Mouse (Mus musculus): ENCODE data around the gene Asb7.

Asb7 gene

DNA sequence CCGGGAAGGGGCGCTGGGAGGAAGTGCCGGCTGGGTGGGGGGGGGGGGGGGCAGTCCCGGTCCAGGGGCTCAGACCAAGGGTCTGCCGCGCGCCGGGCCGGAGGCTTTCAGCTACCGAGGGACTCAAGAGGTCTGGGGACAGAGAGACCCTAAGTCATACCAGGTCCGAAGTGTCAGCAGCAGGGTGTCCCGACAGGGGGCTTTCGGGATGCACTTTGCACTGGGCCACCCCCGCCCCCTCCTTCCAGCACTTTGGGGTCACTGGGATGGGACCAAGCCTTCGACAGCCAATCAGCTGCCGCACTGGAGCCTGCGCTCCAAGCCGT is at the start of gene Asb7:
Gene Asb7 (minus strand): TSS at position 303 of the 326 bp plus-strand sequence.
- DNase-seq (ENCODE audit: low spot score in 2 of 2): no peak

DNA sequence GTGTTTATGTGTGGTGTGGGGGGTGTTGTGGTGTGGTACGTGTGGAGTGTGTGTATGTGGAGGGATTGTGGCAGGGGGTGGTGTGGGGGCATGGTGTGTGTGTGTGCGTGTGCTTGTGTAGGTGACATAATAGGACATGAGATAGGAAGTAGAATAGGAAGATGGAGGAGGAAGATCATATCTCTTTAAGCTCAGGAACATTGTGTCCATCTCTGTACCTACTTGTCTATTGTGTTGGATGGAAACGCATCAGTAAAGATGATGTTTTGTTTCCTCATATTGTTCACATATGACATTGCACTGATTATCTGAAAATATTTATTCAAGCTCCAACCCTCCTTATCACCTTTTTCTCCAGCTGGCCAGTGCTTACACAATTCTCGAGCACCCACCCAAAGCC is 48.0 kb upstream of the Asb7 start:
- DNase-seq (ENCODE audit: low spot score in 2 of 2): no peak

DNA sequence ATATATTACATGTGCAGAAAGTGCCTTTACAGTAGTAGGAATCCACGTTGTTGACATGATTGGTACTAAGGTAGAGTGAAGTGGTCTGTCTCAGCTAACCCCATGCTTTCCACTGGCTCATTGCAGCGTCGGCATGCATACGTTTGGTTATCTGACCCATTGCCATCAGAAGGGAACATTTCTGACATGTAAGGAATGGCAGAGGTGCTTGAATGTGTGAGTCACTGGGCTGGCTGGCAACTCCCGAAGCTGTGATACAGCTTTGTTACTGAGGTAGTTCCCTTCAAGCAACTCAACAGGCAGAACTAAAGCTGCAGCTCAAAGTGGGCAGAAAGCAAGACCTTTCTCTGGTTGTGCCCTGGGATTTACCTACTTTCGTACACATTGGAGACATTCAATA is 45.6 kb upstream of the Asb7 start:
- no peak for DNase-seq (ENCODE audit: low spot score in 2 of 2)

DNA sequence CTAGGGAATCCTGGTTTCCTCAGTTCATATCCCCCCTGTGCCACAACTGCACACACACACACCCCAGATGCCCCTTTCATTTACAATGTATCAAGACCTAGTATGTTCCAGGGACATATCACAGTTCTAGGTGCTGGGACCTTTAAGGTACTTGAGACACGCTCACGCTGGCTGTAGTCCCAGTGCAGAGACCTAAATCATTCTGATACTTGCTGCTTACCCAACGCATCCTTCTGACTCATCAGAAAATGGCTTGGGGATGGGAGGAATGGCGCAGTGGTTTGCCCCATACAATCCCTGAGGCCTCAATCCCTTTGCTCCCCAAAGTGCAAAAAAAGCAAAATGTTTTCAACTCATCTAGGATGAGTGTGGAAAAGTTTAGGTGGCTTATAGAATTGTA is 45.1 kb upstream of the Asb7 start:
- DNase-seq (ENCODE audit: low spot score in 2 of 2): no peak

DNA sequence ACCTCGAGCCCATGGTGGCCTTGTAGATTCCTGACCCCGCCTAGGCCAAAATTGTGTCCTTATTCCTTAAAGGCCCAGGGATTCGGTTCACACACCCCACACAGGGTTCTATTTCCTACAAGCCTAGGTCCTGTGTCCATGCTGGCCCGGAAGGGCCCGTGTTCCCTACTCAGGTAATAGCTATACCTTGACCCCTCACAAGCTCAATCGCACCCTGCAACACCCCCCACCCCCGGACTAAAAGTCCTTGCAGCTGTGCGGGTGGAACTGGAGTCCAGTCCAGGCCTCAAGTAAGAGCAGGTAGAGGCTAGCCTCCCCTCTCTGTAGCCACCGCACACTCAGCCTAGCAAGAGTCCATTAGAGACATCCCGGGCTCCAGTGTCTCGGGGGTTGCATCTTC is 44.5 kb upstream of the Asb7 start:
- DNase-seq (ENCODE audit: low spot score in 2 of 2): no peak

DNA sequence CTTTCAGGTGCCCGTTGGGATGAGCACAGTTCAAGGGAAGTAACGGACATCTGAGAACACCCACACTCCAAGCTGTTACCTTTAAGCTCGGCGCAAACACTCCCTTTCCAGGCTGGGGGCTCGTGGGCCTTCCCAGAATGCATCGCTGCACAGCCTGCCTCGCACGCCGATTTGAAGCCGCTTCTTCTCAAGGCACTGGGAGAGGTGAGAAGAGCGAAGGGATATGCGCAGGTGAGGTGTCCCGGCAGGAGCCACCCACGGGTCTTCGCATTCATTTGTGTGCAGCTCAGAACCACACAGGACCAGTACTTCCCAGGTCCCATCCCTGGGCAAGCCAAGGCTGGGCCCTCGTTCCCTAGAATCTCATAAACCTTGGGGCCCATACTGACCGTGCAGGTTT is 44.0 kb upstream of the Asb7 start:
- DNase-seq (ENCODE audit: low spot score in 2 of 2): no peak

DNA sequence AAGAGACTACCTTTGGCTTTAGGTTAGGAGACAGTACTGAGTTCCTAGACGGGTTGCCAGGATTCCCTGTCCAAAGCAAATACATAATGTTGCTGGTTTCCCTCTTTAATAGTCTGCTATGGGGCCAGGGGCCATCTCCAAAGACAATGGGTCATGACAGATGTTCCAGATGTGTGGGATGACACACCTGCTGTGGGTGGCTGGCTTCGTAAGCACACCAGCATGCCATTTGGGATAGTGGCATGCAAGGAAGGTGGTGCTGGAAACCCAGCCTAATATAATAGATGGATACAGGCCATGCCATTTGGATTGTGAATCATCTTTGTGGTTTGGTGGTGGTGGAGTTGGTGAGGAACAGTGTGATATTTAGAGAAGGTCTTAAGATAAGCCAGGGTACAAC is 39.8 kb upstream of the Asb7 start:
- no peak for DNase-seq (ENCODE audit: low spot score in 2 of 2)

DNA sequence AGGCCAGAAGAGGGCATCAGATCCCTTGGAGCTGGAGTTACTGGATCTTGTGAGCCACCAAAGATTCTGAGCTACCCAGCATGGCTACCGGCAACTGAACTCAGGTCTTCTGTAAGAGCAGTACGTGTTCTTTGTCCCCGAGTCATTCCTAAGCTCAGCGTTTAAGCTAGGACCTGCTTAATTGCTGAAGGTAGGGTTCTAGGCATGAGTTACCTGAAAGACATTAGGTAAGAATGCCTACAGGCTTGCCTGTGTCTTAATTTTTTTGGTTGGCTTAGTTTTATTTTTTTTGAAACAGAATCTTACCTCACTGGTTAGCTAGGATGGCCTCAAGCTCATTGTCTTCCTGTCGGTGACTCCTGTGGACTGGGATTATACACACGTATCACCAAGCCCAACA is 38.7 kb upstream of the Asb7 start:
- DNase-seq (ENCODE audit: low spot score in 2 of 2): no peak

DNA sequence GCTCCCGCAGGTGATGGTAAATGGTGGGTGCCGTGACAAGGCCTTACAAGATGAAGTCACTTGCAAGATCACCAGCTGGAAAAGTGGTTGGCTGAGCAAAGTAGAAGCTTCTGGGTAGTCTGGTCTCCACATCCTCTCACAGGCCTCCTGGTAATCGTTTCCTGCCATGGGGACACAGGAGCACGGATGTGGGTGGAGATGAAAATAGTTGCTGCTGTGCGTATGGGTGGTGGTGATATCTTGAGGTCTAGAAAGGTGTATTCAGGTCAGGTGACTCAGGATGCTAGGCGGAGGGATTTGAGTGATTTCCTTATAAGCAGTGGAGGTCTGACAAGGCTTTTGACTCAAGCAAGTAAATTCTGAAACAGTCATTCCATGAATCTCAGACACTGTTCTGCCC is 35.6 kb upstream of the Asb7 start:
- no peak for DNase-seq (ENCODE audit: low spot score in 2 of 2)

DNA sequence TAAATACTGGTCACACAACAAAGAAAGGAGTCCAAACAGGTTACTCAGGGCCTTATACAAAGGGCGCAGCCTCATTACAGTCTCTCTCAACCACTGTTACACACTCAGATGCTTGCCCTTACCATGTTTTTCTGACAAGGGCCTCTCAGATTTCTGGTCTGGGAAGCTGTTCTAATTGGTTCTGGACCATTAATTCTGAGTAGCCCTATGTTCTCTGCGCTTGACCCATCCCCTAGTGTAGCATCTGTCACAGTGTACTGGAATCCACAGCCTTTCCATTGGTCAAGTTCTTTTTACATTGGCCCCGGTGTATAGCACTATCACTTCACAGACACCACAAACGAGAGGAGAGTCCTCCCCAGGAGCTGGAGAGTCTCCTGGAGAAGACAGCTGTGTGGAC is 35.1 kb upstream of the Asb7 start:
- no peak for DNase-seq (ENCODE audit: low spot score in 2 of 2)

DNA sequence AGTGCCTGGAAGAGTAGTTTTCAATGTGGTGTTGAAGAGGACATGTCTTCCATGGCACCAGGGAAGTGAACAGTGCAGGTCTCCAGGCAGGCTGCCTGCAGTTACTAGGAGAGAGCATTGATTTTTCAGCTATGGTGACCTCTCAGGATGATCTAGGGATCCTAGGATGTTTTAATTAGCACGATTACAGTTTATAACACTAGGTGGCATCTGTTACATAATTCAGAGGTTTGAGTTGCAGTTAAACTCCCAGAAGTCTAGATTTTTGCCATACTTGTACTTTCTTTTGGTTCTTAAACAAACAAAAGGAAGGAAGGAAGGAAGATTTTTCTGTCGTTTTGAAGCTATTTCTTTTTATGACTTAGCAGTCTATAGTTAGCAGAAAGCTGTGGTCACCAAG is 21.8 kb upstream of the Asb7 start:
- no peak for DNase-seq (ENCODE audit: low spot score in 2 of 2)

DNA sequence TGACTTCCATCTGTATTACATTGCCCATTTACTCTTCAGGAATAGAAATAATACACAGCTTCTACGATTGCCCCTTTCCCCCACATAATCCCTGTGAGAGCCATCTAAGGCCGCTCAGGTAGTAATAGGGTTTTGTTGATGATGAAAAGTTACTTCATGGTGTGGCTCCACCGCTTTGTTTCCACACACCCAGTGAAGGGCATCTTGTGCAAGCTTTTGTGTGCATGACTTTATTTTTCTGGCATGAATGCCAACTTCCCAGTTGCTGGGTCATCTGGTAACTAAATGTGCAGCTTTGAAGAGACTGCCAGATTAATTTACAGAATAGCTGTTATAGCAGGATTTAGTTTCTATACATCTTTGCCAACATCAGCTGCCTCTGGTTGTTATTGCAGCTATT is 15.2 kb upstream of the Asb7 start:
- DNase-seq (ENCODE audit: low spot score in 2 of 2): no peak

DNA sequence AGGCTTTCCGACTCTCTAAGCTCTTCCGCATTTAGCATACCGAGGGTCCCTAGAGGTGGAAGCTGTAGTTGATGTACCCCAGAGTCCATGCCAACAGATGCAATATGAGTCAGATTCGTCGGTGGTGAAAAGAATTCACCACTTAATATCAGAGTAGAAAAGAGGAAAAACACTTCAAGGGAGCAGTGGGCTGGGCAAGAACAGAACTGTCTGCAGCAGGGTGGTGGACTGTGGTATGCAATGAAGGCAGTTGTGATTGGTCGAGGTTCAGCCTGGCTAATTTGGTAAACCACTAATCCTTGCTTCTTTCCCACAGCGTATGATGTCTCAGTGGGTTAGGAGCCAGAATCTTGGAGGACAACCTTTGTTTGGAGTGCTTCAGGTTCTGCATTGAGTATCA is 13.3 kb upstream of the Asb7 start:
- DNase-seq (ENCODE audit: low spot score in 2 of 2): no peak

DNA sequence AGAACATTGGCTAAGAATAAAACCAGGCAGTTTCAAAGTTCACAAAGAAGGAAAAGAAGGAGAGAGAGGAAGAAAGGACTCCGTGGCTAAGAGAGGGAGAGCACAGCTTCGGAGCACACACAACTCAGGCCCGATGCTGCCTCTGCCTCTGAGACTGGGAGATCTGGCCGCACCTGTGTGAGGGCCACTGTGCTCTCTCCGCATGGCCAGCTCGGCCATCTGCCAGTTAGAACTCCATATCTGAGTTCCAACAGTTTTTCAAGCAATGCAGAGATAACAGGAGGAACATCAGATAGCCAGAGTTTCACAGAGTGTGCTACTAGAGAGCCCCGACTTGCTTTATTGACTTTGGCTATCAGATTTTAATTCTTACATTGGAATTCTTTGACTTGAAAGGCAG is 5.1 kb upstream of the Asb7 start:
- DNase-seq (ENCODE audit: low spot score in 2 of 2): no peak

DNA sequence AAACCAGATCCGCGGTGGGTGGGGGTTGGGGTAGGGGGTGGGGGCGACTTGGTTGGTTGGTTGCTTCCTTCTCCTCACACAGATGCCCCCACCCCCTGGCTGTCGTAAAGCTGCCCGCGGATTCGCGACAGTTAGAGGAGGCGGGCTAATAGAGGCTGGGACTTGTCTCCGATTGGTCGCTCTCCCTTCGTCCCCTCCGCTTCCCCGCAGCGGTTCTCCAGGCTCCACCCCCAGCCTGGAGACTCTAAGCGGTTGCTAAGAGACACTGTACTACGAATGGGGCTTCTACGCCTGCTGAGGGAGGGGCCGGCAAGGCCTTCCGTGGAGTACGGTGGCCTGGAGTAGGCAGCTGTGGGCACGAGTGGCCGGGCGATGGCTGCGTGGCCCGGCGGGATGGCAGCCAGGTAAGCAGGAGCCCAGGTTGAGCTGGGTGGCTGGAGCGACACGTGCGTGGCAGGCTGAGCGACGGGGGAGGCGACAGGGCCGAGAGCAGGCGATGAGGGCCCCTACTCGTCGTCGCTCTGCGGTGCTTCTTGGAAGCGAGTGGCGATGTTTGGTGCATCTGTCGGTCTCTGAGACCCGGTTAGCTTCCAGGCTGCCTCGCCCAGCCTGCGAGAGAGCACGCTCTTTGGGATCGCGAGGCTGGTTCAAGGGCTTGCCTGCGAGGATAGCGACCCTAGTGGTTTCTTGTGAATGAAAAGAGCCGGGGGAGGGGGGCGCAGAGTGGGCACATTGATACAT is 394 bp upstream of the Asb7 start, which contains the start of gene Lins1:
Gene Lins1 (plus strand): TSS at position 270 of the 741 bp plus-strand sequence.
- peak; percentile 93 to 94 for DNase-seq (ENCODE audit: low spot score in 2 of 2)

DNA sequence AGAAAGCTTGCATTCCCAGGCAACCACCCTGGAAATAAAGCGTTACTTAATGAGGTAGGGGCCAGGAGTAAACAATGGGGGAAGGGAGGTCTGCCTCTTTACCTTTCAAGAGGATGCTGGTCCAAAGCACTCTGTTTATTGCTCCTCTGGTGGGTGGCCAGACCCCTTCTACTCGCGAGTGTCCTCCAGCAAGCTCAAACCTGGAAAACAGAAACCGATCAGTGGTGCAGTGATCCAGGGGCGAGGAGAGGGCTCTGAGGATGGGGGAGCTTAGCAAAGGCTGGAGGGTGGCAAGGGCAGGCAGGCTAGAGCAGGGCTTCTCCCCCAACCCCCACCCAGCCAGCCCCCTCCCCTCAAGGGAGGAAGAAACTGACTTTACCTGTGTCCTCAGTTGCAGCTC is 675 bp downstream of the Asb7 start:
- DNase-seq (ENCODE audit: low spot score in 2 of 2): no peak

DNA sequence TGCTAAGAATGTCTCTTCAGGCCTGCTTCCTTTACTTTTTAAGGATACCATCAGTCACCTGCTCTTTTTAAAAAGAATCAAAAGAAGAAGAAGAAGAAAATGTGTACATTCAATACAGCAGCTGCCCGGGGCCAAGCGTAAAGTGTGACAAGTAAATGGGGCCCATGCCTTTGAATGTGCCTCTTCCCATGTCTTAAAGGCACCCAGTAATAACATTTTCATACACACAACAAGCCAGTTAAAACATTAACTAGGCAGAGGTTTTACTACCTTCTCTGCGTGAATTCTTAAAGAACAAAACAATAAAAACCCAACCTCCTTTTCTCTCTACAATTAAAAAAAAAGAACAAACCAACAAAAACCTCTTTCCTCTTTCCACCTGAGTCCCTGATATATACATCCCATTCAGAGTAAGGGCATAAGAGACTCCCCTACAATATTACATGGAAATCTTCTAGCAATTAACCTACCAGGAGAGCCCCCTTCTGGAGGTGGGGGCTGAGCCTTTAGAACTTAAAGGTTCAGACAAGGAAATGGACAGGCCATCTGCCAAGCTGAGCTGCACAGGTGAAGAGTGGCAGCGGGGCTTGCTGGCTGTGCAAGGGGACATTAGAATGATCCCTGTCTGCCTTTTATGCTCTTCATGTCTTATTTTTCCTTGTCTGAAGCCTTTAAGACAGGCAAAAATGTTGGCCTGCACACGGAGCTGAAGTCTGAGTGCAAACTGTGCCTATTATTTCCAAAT is 7.1 kb downstream of the Asb7 start:
- DNase-seq (ENCODE audit: low spot score in 2 of 2): no peak

DNA sequence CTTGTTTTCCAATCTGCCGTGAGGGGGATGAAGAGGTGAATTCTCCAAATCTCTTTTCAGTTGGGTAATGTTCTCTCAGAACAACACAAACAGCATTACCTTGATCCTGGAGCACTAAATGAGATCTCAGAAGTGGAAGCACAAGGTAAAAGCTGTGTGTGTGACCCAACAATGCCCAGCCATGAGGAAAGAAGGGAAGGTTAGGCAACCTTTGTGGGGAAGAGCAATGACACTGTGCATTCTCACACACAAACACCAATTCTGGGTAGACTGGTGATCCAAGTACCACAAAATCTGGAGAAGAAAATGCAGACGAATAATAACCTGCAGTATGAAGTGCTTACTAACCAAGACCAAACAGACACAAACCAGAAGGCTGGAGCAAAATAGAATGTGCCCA is 13.6 kb downstream of the Asb7 start:
- no peak for DNase-seq (ENCODE audit: low spot score in 2 of 2)

DNA sequence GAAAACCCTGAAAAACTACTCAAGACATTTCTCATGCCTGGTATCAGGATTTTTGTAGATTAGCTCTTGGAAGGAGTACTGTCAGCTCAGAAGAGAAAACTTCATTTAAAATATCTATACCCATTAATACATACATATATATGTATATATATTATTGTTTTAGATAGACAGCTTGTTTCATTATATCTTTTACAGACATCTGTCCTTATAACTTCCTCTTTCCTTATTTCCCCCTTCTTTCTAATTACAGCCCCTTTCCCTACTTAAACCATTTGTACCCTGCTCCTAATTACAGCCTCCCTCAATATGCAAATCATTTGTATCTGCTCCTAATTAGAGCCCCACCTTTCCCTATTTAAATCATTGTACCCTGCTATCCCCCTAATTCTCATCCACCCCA is 22.3 kb downstream of the Asb7 start:
- no peak for DNase-seq (ENCODE audit: low spot score in 2 of 2)

DNA sequence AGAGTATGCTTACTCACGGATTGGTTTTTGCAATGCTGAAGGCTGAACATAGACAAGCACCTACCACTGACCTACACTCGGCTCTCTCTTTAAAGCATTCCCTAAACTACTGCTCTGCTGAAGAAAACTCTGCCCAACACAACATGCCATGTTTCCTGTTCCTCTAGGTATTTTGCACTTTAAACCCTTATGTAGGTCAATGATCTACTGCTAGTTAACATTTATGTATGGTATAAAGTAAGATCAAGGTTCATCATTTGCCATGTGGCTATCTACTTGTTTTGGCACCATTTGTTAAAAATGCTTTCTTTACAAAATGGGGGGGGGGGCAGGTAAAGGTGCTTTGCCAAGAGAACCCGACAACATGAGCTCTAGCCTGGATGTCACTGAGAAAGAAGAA is 25.8 kb downstream of the Asb7 start:
- no peak for DNase-seq (ENCODE audit: low spot score in 2 of 2)

DNA sequence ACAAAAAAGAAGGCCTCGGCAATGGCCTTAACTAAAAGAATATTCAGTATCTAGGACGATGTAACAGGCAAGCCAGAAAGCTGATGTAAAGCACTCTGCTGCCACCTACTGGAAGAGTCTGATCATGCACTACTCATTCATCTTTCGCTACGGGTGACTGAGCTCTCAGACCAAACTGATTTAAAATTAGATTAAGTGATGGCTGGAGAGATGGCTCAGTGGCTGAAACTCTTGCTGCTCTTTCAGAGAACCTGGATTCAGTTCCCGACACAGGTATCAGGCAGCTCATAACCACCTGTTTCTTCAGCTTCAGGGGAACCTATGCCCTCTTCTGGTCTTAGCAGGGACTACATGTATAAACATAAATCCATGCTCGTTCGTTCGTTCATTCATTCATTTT is 27.8 kb downstream of the Asb7 start:
- DNase-seq (ENCODE audit: low spot score in 2 of 2): peak; percentile 65 to 84

DNA sequence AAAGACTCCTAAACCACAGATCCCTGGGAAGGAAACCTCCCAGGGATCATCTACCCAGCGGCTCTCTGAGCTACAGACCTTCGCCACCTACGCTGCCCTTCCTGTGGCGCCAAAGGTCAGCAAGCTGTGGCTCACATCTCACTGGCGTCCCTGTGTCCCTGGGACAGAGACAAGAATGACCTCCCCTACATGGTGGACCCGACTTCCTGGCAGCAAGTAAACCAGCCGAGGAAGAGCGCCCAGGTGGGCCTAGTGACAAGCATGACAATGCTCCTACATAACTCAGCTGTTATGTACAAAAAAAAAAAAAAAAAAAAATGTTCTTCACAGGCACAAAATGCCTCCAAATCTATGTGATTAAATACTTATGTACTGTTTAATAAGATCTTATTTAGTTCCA is 28.4 kb downstream of the Asb7 start:
- no peak for DNase-seq (ENCODE audit: low spot score in 2 of 2)

DNA sequence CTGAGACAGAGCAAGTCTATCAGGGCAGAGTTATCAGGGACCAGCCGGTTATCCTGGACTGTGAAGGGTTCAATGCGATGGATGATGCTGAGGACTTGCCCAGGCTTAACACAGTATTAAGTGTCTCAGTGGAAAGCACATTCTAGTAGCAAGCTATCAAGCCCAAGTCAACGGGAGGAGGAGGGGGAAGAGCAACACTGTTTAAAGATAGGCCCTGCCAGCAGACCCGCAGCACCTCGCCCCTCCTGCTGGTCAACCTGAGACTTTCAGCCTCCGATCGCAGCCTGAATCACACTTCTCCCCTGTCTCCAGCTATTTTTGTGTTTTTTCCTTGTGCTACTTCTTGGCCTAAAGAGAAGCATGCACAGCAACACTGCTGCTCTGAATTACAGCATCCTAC is 29.1 kb downstream of the Asb7 start:
- DNase-seq (ENCODE audit: low spot score in 2 of 2): no peak

DNA sequence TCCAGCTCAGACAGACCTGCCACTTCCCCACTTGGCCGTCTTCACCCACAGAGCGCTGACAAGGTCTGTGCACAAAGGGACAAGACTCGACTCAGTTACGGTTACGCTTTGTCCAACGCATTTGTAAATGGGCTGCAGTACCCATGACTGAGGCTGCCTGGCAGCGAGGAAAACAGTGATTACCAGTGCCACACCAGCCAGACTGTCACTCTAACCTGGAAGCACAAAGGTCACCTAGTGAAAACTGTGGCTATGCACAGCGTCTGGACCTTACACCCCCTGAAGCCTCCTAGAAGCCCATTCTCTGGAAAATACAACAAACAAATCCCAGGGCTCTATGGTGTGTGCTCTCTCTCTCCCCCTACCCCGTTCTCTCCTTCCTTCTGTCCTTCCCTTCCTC is 33.9 kb downstream of the Asb7 start:
- no peak for DNase-seq (ENCODE audit: low spot score in 2 of 2)

All from spleen, postnatal 4 days (tissue).